Mouse (Mus musculus) forebrain, embryonic 16.5 days (tissue): ENCODE results near the gene Nr1h4. TPM values are rescaled to one million over a fixed set of nuclear protein-coding genes. Genes with fewer than 3 reads are reported as not detected.
A peak's percentile ranks its signal among the peaks of the same experiment; 100 is the strongest.

Source experiments
- ATAC-seq: fragments of 200-750 bp; cut with Nextera tagmentation; 2 replicates; pipeline ENCODE4 v1.8.0; 2017; ENCODE audit warnings: mild to moderate bottlenecking, moderate library complexity
- H3K27ac ChIP-seq: fragments of 300-500 bp; sonication (generic); 2 replicates; pipeline ENCODE4 v1.5.1; 2014; ENCODE audit warnings: low read length, control low read depth
- H3K27me3 ChIP-seq: fragments of 300-500 bp; sonication (generic); replicated peaks from 2 replicates; pipeline ENCODE4 v1.6.1; 2014; ENCODE audit warnings: low read length; ENCODE audit not compliant: control insufficient read depth, insufficient read depth
- H3K36me3 ChIP-seq: fragments of 300-500 bp; sonication (generic); 2 replicates; pipeline ENCODE4 v1.6.1; 2014; ENCODE audit not compliant: control insufficient read depth, insufficient read depth
- H3K4me1 ChIP-seq: fragments of 300-500 bp; sonication (generic); replicated peaks from 2 replicates; pipeline ENCODE4 v1.6.1; 2014; ENCODE audit warnings: low read length; ENCODE audit not compliant: control insufficient read depth, insufficient read depth
- H3K4me2 ChIP-seq: fragments of 300-500 bp; sonication (generic); 2 replicates; pipeline ENCODE4 v1.6.1; 2014; ENCODE audit warnings: mild to moderate bottlenecking, low read length, control low read depth
- H3K4me3 ChIP-seq: fragments of 300-500 bp; sonication (generic); replicated peaks from 2 replicates; pipeline ENCODE4 v1.5.1; 2014; ENCODE audit warnings: mild to moderate bottlenecking, low read length, control low read depth
- H3K9ac ChIP-seq: fragments of 300-500 bp; sonication (generic); replicated peaks from 2 replicates; pipeline ENCODE4 v1.6.1; 2014; ENCODE audit warnings: low read depth, low read length, control low read depth
- H3K9me3 ChIP-seq: fragments of 300-500 bp; sonication (generic); 2 replicates; pipeline ENCODE4 v1.6.1; 2016; ENCODE audit warnings: low read length; ENCODE audit not compliant: control insufficient read depth
- WGBS: fragments of 180-500 bp; shearing (Covaris S2); extraction: QIAGEN DNeasy Blood & Tissue Kit; methylation state at CpG from one replicate; pipeline ENCODE4 v1.1.7; 2014; 5-methylcytosine and 5-hydroxymethylcytosine counted together
- polyA plus RNA-seq: library from polyadenylated mRNA; unstranded; fragments of >200 nt; fragmentation: Nextera tagmentation; extraction: Ambion mirVana; gene quantifications from 2 replicates; pipeline ENCODE4 v1.2.1, GENCODE M21; 2015

Nr1h4 gene
- 0.12 and 0.27 TPM in 2 replicates for polyA plus RNA-seq

DNA sequence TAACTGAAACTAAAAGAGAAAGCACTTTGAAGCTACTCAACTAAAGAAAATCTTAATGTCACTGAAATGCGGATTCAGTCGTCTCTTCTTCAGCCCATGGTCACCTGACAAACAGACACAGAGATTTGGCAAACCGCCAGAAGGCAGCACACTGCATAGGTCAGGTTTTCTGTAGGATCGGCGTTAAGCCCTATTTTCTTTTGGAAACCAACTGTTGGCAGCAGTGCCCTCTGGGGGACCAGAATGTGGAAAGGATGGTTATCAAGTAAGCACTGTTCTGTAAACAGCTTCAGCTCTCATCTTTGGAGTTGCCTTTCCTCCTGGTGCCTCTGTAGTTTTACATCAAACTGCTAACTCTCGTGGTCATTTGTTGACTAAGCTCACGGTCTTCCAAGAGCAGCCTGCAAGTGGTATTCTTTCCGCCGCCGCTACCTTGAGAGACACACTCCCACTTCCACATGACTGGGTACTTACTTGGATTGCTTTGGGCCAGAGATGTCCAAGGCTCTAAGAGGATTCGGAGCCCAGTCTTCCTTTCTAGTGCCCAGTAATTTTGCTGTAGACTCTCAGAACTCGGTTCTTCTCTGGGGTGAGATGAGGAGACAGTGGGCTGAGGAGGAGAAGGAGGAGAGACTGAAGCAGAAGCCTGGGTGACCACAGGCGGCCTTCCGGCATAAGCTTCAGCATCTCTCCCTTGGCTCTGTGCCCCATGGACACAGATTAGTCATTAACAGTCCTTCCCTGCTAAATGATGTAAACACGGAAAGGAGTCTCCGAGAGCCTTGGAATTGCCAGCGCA, at the start of gene Nr1h4:
Gene Nr1h4, minus strand, starts transcription at position 657 of the 799 bp plus-strand sequence.
- Histone ChIP-seq H3K4me1 (no peaks in the 10 kb centered on the region; the same call in 1 of the 2 replicates), H3K9me3 (no peaks in the 10 kb centered on the region), H3K27me3 (no peaks in the 10 kb centered on the region), H3K27ac (no peak within 1 kb of the TSS), H3K4me3 (no peak within 1 kb of the TSS), H3K9ac (no peak within 1 kb of the TSS), H3K4me2 (no peak within 1 kb of the TSS), H3K36me3 (no peaks in the 10 kb centered on the region)
- 58% methylated on average over 17 of the region's 17 CpGs for WGBS
- ATAC-seq, result no peak

DNA sequence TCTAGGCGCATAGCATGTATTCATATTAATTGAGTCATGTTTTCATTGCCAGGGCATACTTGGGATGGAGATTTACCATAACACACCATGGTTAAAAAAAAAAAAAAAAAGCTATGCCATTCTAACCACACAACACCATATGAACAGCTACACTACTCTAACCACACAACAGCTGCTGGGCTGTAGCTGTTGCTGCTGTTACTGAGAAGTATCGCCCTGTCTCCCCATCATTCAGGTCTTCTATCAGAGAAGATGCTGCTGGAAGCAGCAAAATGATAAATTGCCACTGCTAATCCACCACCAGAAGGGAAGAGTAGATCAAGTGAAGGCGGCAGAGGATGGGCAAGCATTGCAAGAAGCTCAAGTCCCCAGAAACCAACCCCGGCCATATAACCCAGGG, 45.4 kb upstream of the Nr1h4 start:
- no peak overlapping the region for H3K4me2 ChIP-seq
- H3K27me3 ChIP-seq, result no peaks in the 10 kb centered on the region
- no peak overlapping the region for H3K9ac ChIP-seq
- no peak for ATAC-seq
- H3K27ac ChIP-seq, result no peak overlapping the region
- H3K4me3 ChIP-seq, result no peak overlapping the region
- no peaks in the 10 kb centered on the region for H3K9me3 ChIP-seq
- WGBS, result 85% methylated on average over 4 of the region's 4 CpGs
- no peaks in the 10 kb centered on the region for H3K4me1 ChIP-seq
- no peaks in the 10 kb centered on the region for H3K36me3 ChIP-seq

DNA sequence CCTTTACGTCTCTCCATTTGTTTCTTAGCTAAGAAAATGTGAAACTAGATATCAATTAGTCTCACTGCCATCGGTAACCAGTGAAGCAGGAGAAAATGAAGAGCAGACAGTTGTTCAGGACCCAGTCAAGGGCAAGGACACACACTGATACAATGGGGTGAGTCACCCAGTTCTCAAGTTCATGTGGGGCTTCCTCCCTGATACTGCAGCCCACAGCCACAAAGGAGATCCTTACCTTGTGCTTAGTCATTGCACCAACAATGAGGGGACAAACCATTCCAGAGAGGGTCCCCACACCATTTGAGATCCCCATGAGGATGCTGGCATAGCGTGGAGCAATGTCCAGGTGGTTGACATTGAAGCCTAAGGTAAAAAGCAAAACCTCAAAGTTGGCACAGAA, 44.3 kb upstream of the Nr1h4 start:
- ATAC-seq, result no peak
- no peaks in the 10 kb centered on the region for H3K27me3 ChIP-seq
- no peaks in the 10 kb centered on the region for H3K9me3 ChIP-seq
- H3K4me1 ChIP-seq, result no peaks in the 10 kb centered on the region
- no peak overlapping the region for H3K27ac ChIP-seq
- no peak overlapping the region for H3K4me2 ChIP-seq
- H3K36me3 ChIP-seq, result no peaks in the 10 kb centered on the region
- H3K9ac ChIP-seq, result no peak overlapping the region
- H3K4me3 ChIP-seq, result no peak overlapping the region
- 81% methylated on average over 3 of the region's 3 CpGs for WGBS

DNA sequence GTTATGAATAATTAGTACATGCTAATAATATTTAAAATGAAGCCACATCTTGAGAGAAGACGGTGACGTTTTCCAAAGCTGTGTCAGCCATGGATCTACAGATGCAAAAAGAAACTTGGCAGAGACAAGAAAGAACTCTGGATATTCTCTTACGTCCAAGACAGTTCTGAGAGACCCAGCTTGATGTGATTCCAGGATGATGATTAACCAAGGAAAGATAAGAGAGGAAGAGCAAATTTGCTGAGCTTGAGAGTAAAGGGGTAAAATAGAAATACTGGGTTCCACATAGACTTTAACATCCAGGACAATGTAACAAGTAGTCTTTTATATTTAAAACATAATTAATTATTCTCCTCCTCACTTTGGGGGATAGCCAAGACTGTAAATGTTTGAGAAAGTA, 40.0 kb upstream of the Nr1h4 start:
- no peak overlapping the region for H3K9ac ChIP-seq
- H3K27ac ChIP-seq, result no peak overlapping the region
- H3K4me3 ChIP-seq, result no peak overlapping the region
- no peaks in the 10 kb centered on the region for H3K9me3 ChIP-seq
- ATAC-seq, result no peak
- H3K4me2 ChIP-seq, result no peak overlapping the region
- no peaks in the 10 kb centered on the region for H3K36me3 ChIP-seq
- H3K27me3 ChIP-seq, result no peaks in the 10 kb centered on the region
- no peaks in the 10 kb centered on the region for H3K4me1 ChIP-seq
- WGBS, result 81% methylated on average over 3 of the region's 3 CpGs

DNA sequence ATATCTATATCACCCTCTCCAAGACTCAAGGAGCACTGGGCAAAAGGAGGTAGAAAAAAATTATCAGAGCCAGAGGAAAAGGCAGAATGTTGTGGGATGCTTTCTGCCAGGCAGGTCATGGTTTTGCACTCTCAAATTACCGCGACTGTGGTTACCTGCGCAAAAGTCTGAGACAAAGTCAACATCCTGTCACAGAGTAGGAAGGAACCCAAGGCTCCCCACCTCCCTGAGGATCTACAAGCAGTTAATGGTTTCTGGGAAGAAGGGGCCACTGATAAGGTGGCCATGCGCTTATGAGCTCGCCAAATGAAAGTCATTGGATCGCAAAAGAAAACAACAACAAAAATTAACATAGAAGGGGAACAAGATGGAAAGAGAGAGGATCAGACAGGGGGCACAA, 39.6 kb upstream of the Nr1h4 start:
- Histone ChIP-seq H3K4me3 (no peak overlapping the region), H3K4me2 (no peak overlapping the region), H3K9me3 (no peaks in the 10 kb centered on the region), H3K36me3 (no peaks in the 10 kb centered on the region), H3K27ac (no peak overlapping the region), H3K27me3 (no peaks in the 10 kb centered on the region), H3K9ac (no peak overlapping the region), H3K4me1 (no peaks in the 10 kb centered on the region)
- no peak for ATAC-seq
- WGBS, result 96% methylated on average over 6 of the region's 6 CpGs

DNA sequence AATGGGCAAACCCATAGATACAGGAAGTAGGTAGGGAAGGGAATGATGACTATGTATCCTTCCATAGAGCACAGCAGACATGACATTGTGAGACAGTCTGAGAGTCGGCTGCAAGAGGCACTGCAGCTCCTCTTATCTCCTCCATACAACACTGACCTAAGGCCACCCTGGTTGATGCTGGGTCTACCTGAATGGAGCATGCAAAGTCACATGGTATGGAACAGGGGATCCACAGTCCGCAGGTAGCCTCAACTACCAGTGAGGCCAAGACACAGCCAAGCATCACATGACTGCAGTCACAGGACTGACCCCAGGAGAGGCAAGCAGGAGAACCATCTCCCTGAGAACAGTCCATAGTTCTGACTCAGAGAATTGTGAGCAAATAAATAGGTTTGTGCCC, 34.0 kb upstream of the Nr1h4 start:
- no peaks in the 10 kb centered on the region for H3K27me3 ChIP-seq
- no peak overlapping the region for H3K9ac ChIP-seq
- H3K4me1 ChIP-seq, result no peaks in the 10 kb centered on the region
- no peaks in the 10 kb centered on the region for H3K9me3 ChIP-seq
- 98% methylated on average over 2 of the region's 2 CpGs for WGBS
- no peak overlapping the region for H3K4me2 ChIP-seq
- no peak overlapping the region for H3K4me3 ChIP-seq
- no peaks in the 10 kb centered on the region for H3K36me3 ChIP-seq
- no peak for ATAC-seq
- no peak overlapping the region for H3K27ac ChIP-seq

DNA sequence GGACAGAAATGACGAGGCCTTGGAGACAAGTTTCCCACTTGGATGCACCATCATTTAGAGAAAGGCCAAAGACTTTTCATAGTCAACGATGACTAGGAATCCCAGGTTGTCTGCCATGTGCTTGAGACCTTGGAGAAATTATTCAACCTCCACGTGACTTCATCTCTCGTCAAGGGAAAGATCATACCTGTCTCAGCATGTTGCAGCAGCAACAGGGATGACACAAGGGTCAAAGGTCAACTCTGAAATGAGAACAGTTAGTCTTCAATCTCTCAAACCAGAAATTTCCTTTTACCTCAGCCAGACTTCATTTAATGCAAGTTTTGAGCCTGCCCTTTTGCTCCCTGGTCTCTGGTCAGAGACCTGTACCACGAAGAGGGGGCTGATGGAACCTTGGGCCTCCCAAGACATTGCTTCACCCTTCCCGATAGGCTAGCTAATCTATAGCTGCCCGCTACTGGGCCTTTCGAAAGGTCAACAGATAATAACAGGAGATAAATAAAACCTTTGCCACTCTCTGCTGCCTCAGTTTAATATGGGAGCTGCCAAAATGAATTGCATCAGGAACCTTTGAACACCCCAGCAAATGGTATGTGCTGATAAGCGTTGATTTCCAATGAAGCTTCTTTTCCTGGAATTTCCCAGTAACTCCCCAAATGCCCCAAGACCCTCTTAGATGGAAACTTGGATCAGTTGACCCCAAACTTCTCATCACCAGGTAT, 32.1 kb upstream of the Nr1h4 start:
- WGBS, result 92% methylated on average over 9 of the region's 9 CpGs
- ATAC-seq, result no peak
- Histone ChIP-seq H3K4me1 (no peaks in the 10 kb centered on the region), H3K36me3 (no peaks in the 10 kb centered on the region), H3K27me3 (no peaks in the 10 kb centered on the region), H3K27ac (no peak overlapping the region), H3K4me2 (no peak overlapping the region), H3K4me3 (no peak overlapping the region), H3K9ac (no peak overlapping the region), H3K9me3 (no peaks in the 10 kb centered on the region)

DNA sequence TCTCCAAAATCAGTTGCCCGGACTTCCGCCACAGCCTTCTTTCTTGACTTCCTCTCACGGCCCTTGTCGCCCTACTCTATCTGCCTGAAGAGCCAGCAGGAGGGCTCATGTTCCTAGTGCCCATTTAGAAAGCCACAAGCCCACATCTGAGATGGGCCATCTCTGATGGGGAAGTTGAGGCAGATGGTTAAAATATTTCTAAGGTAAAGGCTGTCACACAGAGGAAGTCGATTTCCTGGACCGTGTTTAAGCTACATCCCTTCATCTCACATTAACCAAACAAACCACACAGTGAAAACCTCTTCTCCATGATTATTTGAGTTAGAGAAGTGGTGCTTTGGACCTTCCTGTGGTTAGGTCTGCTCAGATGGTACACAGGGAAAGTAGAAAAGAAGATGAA, 28.7 kb upstream of the Nr1h4 start:
- 96% methylated on average over 6 of the region's 6 CpGs for WGBS
- no peaks in the 10 kb centered on the region for H3K4me1 ChIP-seq
- H3K9ac ChIP-seq, result no peak overlapping the region
- no peaks in the 10 kb centered on the region for H3K36me3 ChIP-seq
- no peak overlapping the region for H3K27ac ChIP-seq
- H3K9me3 ChIP-seq, result no peaks in the 10 kb centered on the region
- no peak overlapping the region for H3K4me3 ChIP-seq
- no peaks in the 10 kb centered on the region for H3K27me3 ChIP-seq
- no peak for ATAC-seq
- H3K4me2 ChIP-seq, result no peak overlapping the region

DNA sequence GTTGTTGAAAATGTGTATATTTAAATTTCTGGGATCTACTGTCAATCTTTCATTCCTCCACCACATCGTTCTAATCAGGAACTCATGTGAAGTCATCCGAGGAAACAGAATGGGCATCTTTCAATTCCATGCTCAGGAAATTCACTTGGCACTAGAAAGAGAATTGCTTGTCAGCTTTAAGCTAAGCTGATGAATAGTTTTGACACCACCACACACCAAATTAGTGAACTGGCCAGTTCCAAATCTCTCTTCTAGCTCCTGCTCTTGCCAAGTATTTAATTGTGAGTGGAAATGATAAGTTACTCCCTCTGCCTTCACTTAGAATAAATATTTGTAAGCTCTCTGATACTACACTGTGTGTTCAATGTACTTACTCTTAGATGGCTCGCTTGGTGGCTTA, 26.0 kb upstream of the Nr1h4 start:
- 32% methylated on average over 3 of the region's 3 CpGs for WGBS
- H3K27me3 ChIP-seq, result no peaks in the 10 kb centered on the region
- H3K9me3 ChIP-seq, result no peaks in the 10 kb centered on the region; the same call in 1 of the 2 replicates
- H3K4me1 ChIP-seq, result no peaks in the 10 kb centered on the region
- no peak overlapping the region for H3K27ac ChIP-seq
- no peak overlapping the region for H3K9ac ChIP-seq
- no peaks in the 10 kb centered on the region for H3K36me3 ChIP-seq
- H3K4me3 ChIP-seq, result no peak overlapping the region
- ATAC-seq, result peak; percentile 47; the same call in 1 of the 2 replicates
- H3K4me2 ChIP-seq, result no peak overlapping the region
